Mouse (Mus musculus) urinary bladder, postnatal 36 days (tissue): ENCODE measurements around the gene Dmrta2.

Source experiments
- DNase-seq, 2 experiments: peaks; one replicate each; pipeline ENCODE4 v3.0.0; 2022; ENCODE audit warnings: low spot score in 2 of 2, mixed read lengths in 1 of 2

Dmrta2 gene

DNA sequence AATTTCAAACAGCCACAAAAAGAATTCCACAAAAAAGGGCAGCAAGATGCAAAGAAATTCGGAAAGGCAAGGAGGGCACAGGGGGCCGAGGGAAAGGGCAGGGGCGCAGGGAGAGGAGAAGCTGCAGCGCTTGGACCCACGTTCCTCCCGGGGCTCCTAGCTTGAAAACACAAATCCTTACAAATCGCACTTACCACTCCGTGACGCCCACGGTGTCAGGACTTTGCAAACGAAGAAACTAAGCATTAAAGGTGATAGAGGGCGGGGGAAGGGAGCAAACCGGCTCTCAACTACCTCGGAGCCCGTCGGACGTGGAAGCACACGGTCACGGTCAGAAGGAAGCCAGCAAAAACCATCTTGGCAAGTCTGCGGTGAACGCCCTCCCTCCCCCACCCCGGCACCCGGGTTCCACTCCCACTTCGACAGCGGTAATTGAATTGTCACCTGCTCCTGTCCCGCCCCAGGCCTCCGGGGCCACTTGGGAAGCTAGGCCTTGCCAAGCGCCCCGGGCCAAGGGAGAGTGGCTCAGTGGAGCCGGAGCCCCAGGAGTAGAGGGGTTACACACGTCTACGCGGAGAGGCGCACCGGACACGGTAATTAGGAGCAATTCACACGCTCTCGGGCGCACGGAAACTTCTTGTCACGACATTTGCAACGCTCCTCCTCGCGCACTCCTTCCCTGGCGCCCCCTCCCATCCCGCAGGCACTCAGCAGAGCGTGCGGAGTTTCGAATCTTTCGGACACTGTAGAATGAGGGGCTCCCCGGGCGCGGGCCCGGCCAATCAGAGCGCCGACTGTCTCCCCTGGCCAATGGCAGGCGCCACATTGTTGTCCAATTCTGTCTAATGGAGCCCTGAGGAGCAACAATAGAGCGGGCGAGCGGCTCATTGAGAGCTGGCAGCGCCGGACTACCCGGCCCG, at the start of gene Dmrta2:
TSS of gene Dmrta2 (plus strand) at position 906 of the 920 bp plus-strand sequence.
- DNase-seq = no peak

- no peak for DNase-seq
Observed at GRCm38 (mm10) chr4:109929058-109929457, 48.8 kb upstream of the Dmrta2 start.

DNA sequence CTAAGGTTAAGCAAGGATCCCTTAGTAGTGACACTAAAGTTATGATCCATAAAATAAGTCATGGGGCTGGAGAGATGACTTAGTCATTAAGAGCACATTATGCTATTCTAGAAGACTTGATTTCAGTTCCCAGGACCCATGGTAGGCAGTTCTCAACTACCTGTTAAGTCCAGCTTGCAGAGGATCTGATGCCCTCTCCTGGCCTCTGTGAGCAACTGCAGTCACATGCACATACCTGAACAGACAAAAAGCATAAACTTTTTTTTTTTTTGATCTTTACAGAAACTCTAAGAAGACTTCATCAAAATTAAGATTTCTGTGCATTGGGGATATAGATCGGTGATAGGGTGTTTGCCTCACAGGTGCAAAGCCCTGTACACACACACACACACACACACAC, 47.4 kb upstream of the Dmrta2 start:
- DNase-seq = no peak

DNA sequence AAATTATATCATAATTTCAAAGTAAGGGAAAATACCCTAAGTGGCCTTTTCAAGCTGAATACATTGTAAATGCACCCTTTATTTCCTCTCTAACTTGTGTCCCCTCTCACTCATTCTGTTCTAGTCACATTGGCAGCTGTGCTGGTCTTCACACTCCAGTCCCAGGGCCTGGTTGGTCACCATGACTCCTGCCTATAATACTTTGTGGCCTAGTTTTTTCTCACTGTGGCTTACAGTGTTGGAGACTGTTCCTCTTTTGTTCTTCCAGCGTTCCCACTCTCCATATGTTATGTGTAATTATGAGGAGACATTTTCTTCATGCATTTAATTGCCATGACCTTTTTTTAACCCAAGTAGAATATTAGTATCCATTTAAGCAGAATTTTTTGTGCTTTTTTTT, 46.9 kb upstream of the Dmrta2 start:
- no peak for DNase-seq

DNA sequence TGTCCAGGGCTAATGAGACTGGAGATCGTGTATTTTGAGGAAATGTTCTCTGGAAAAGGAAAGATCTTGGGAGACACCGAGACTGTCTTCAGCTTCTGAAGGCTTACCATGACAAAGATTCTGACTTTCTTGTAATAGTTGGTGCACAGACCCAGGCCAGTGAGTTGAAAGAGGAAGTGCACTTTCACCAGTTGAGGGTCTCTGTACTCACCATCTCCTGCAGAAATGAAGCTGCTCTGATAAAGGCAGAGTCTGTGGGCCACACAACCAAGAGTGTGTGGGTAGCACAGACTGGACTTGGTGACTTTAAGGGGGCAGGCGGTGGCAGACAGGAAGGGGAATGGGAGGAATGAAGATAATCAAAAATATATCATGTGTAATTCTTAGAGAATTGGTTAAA, 41.3 kb upstream of the Dmrta2 start:
- DNase-seq = no peak

- DNase-seq = no peak
Observed at GRCm38 (mm10) chr4:109939291-109939690, 38.6 kb upstream of the Dmrta2 start.

- no peak for DNase-seq
Observed at GRCm38 (mm10) chr4:109945554-109945953, 32.3 kb upstream of the Dmrta2 start.

DNA sequence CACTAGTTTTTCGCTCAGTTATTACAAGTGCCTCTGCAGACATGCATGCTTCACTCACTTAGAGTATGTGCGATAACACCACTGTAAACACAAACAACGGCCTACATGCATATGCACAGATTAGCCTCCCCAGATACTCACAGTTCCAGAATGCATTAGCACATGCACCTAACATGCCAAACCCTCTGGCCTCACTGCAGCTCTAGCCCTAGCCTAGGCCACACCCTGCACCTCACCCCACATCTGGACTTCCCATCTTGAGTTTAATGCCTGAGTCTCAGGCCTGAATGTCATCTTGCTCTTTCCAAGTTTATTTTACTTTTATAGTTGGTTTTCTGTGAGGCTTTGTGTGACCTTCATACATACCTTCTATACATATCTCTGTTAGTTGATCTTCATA, 28.5 kb upstream of the Dmrta2 start:
- no peak for DNase-seq

- DNase-seq = no peak
Observed at GRCm38 (mm10) chr4:109953509-109953908, 24.3 kb upstream of the Dmrta2 start.

DNA sequence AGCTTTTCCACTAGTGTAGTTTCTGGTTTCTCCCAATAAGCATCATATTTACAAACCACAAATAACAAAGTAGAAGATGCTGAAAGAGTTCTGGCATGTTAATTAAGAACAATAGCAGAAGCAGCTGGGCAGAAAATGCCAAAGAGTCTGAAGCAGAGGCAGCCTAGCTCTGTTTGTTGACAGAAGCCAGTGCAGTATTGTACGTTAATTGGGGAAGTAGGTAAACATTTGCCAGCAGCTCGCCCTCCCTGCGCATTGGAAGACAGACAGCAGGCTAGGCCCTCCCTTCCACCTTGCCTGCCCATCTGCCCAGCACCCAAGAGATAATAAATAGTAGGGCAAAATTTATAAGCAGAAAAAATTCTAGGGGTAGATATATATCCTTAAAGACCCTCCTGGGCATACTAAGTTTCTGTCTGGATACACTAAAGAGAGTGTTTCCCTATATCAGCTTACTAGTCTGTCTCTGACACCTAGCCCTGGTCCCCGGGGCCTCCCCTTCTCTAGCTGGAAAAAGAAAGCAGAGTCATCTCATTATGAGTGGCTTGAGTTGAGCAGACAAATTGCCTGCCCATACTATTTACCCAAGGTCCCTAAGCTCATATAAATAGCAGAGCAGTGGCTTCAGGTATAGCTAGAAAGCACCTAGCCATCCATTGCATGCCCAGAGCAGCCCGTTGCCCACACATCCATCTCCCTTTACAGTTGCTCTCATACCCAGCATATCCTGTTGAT, 17.5 kb upstream of the Dmrta2 start:
- no peak for DNase-seq

DNA sequence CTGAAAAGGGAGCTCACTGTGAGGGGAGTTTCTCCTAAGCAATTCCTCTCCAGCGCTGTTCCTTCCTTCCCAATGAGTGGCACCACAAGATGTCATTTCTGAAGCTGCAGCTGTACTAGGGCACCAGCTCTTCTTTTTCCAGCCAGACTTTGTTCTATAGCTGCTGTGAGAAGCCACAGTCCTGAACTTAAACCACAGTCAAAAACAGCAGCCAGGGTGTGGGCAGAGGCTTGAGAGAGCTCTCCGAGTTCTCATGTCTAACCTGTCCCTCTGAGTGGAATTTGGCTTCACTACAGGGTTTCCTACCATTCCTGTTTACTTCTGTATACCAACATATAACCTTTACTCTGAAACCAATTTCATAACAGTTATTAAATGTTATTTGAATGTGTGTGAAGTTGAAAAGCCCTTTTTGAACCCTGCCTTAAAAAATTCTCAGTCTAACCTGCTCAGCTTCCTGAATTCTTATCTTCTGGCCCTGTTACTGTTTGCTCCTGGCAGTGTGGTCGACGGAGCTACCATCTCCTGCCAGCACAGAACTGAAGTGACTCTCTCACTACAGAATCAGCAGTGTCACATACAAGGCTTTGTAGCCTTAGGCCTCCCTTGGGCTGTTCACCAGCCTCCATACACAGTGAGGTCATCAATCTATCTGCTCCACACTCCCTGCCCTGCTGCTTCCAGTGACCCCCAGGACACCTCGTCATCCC, 14.1 kb upstream of the Dmrta2 start:
- DNase-seq = no peak

DNA sequence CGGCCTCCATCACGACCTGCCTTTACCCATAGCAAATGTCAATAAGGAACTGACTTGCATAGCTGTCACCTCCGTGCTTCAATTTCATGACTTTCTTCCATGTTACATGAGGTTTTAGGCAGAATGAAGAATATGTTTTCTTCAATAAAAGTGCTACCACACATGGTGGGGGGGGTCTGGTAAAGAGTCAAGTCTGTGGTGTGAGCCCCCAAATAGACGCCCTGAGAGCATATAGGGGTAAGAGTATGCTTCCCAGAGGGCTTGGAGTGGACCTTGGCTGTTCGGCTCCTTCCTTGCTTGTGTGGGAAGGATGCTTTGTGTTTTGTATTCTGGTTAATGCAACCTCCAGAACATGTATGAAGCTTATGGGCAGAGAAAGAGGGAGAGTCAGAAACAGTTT, 8.3 kb upstream of the Dmrta2 start:
- no peak for DNase-seq

GRCm38 (mm10) chr4:109973991-109974654, 3.7 kb upstream of the Dmrta2 start:
- DNase-seq = no peak

GRCm38 (mm10) chr4:109974655-109975380, 3.0 kb upstream of the Dmrta2 start:
- DNase-seq = no peak

- DNase-seq = no peak
Observed at GRCm38 (mm10) chr4:109975381-109976240, 2.2 kb upstream of the Dmrta2 start.

GRCm38 (mm10) chr4:109976273-109977147, 1.3 kb upstream of the Dmrta2 start:
- no peak for DNase-seq

- no peak for DNase-seq
Observed at GRCm38 (mm10) chr4:109978068-109978857, 410 bp downstream of the Dmrta2 start.

DNA sequence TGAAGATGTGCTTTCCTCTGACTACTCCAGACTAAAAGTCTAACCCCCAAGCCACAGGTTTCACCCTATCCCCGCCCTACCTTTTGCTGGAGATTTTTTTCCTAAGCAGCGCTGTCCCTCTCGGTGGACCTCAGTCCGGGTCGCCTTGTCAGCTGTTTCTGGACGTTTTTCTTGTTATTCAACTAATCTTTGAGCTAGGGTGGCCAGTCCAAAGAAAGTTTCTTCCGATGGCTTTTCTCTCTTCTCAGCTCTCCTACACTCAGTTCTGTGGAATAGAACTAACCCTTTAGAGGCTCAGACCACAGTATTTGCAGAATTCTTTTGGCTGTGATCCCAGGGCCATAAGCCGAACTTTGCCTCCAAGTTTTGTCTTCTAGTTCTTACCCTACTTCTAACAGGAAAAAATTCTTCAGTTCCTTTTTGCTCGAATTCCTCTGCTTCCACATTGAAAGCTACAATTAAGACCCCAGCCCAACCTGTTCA, 1.0 kb downstream of the Dmrta2 start:
- DNase-seq = no peak
